Mouse (Mus musculus) CH12.LX (cell line): ENCODE data around the gene Pak2. TPM values are rescaled to one million over a fixed set of nuclear protein-coding genes. Genes with fewer than 3 reads are reported as not detected.
A peak's percentile ranks its signal among the peaks of the same experiment; 100 is the strongest.

Experiments used
- DNase-seq: peaks from one replicate; pipeline ENCODE4 v3.0.0-alpha.2; 2013; ENCODE audit errors: extremely low read depth
- H3K27ac ChIP-seq: 2 replicates; pipeline ENCODE4 v1.5.1; 2012; ENCODE audit warnings: low read depth, mild to moderate bottlenecking, control low read depth, moderate library complexity; ENCODE audit not compliant: insufficient read depth
- H3K27me3 ChIP-seq: replicated peaks from 2 replicates; pipeline ENCODE3; 2012; ENCODE audit warnings: inconsistent platforms
- H3K36me3 ChIP-seq, 2 experiments: replicated peaks in 1 of 2; 2 replicates each; pipeline versions ENCODE3 to v1.6.1; 2012; ENCODE audit warnings: inconsistent platforms in 1 of 2, low read length in 1 of 2, mild to moderate bottlenecking in 1 of 2, mixed read lengths in 1 of 2, moderate library complexity in 1 of 2; ENCODE audit not compliant: control insufficient read depth in 1 of 2, insufficient read depth in 1 of 2
- H3K4me1 ChIP-seq, 2 experiments: 2 replicates each; pipeline ENCODE4 v1.6.1; 2012; ENCODE audit warnings: inconsistent platforms in 1 of 2, moderate library complexity in 1 of 2; ENCODE audit not compliant: insufficient read depth in 2 of 2, control insufficient read depth in 1 of 2
- H3K4me2 ChIP-seq: 2 replicates; pipeline ENCODE4 v1.6.1; 2012; ENCODE audit warnings: low read depth, mild to moderate bottlenecking, control low read depth; ENCODE audit not compliant: poor library complexity, insufficient read depth, severe bottlenecking
- H3K4me3 ChIP-seq, 3 experiments: fragments of 150-350 bp in 1 of 3; sonication (generic) in 1 of 3; replicated peaks in 1 of 3; 2 replicates each; pipeline versions ENCODE3 to v1.5.1; 2011 to 2012; ENCODE audit warnings: low read depth in 2 of 3, low read length in 2 of 3, mild to moderate bottlenecking in 2 of 3, moderate library complexity in 2 of 3, control low read depth in 1 of 3, improper control_type of control experiment in 1 of 3, inconsistent platforms in 1 of 3, mixed read lengths in 1 of 3; ENCODE audit not compliant: poor library complexity in 1 of 3
- H3K79me2 ChIP-seq: replicated peaks from 2 replicates; pipeline ENCODE4 v1.6.1; 2012; ENCODE audit warnings: mild to moderate bottlenecking, moderate library complexity; ENCODE audit not compliant: control insufficient read depth, poor library complexity, insufficient read depth, severe bottlenecking; ENCODE audit errors: extremely low read depth
- H3K9ac ChIP-seq: 2 replicates; pipeline ENCODE4 v1.6.1; 2012; ENCODE audit warnings: low read depth, mild to moderate bottlenecking, control low read depth, moderate library complexity; ENCODE audit not compliant: insufficient read depth
- H3K9me3 ChIP-seq: replicated peaks from 2 replicates; pipeline ENCODE3; 2012; ENCODE audit warnings: low read length, inconsistent platforms, mixed read lengths
- CHD2 ChIP-seq: IDR thresholded peaks from 2 replicates; pipeline ENCODE4 v1.6.1; 2011; ENCODE audit warnings: low read length, improper control_type of control experiment
- CTCF ChIP-seq, 2 experiments: IDR thresholded peaks in 1 of 2; conservative IDR thresholded peaks in 1 of 2; 2 replicates each; pipeline ENCODE4 v1.5.1; 2011 to 2012; ENCODE audit warnings: low read depth in 2 of 2, low read length in 2 of 2, improper control_type of control experiment in 1 of 2, inconsistent platforms in 1 of 2, mild to moderate bottlenecking in 1 of 2, moderate library complexity in 1 of 2
- ELF1 ChIP-seq: IDR thresholded peaks from 2 replicates; pipeline ENCODE4 v1.6.1; 2014; ENCODE audit warnings: low read depth, mild to moderate bottlenecking, inconsistent platforms, low read length, improper control_type of control experiment
- EP300 ChIP-seq: IDR thresholded peaks from 2 replicates; pipeline ENCODE4 v1.6.1; 2011; ENCODE audit warnings: low read length, improper control_type of control experiment
- ETS1 ChIP-seq: conservative IDR thresholded peaks from 2 replicates; pipeline ENCODE4 v1.6.1; 2012; ENCODE audit warnings: low read depth, mild to moderate bottlenecking, inconsistent platforms, low read length, improper control_type of control experiment, moderate library complexity
- JUN ChIP-seq: IDR thresholded peaks from 2 replicates; pipeline ENCODE4 v1.6.1; 2011; ENCODE audit warnings: low read depth, mild to moderate bottlenecking, low read length, improper control_type of control experiment, moderate library complexity; ENCODE audit not compliant: insufficient read depth
- MAFK ChIP-seq: IDR thresholded peaks from 2 replicates; pipeline ENCODE4 v1.6.1; 2011; ENCODE audit warnings: low read length, improper control_type of control experiment; ENCODE audit not compliant: insufficient replicate concordance
- MAX ChIP-seq: IDR thresholded peaks from 2 replicates; pipeline ENCODE4 v1.6.1; 2011; ENCODE audit warnings: low read length, improper control_type of control experiment
- MEF2A ChIP-seq: IDR thresholded peaks from 2 replicates; pipeline ENCODE4 v1.6.1; 2014; ENCODE audit warnings: low read depth, mild to moderate bottlenecking, inconsistent platforms, low read length, improper control_type of control experiment, borderline replicate concordance
- NELFE ChIP-seq: IDR thresholded peaks from 2 replicates; pipeline ENCODE4 v1.6.1; 2011; ENCODE audit warnings: low read depth, low read length, improper control_type of control experiment
- RAD21 ChIP-seq: IDR thresholded peaks from 2 replicates; pipeline ENCODE4 v1.6.1; 2011; ENCODE audit warnings: low read depth, mild to moderate bottlenecking, low read length, improper control_type of control experiment, moderate library complexity
- RCOR1 ChIP-seq: conservative IDR thresholded peaks from 2 replicates; pipeline ENCODE4 v1.6.1; 2012; ENCODE audit warnings: low read depth, mild to moderate bottlenecking, inconsistent platforms, low read length, improper control_type of control experiment
- SMC3 ChIP-seq: IDR thresholded peaks from 2 replicates; pipeline ENCODE4 v1.6.1; 2011; ENCODE audit warnings: low read depth, low read length, improper control_type of control experiment
- TBP ChIP-seq: conservative IDR thresholded peaks from 2 replicates; pipeline ENCODE4 v1.6.1; 2011; ENCODE audit warnings: low read depth, low read length, improper control_type of control experiment
- TCF12 ChIP-seq: IDR thresholded peaks from 2 replicates; pipeline ENCODE4 v1.6.1; 2014; ENCODE audit warnings: low read depth, mild to moderate bottlenecking, inconsistent platforms, low read length, improper control_type of control experiment
- UBTF ChIP-seq: IDR thresholded peaks from 2 replicates; pipeline ENCODE4 v1.6.1; 2012; ENCODE audit warnings: low read depth, mild to moderate bottlenecking, inconsistent platforms, low read length, improper control_type of control experiment, moderate library complexity
- USF1 ChIP-seq: IDR thresholded peaks from 2 replicates; pipeline ENCODE4 v1.6.1; 2014; ENCODE audit warnings: low read depth, mild to moderate bottlenecking, inconsistent platforms, low read length, improper control_type of control experiment
- USF2 ChIP-seq: conservative IDR thresholded peaks from 2 replicates; pipeline ENCODE4 v1.6.1; 2011; ENCODE audit warnings: low read depth, low read length, improper control_type of control experiment
- ZC3H11A ChIP-seq: IDR thresholded peaks from 2 replicates; pipeline ENCODE4 v1.6.1; 2012; ENCODE audit warnings: low read depth, mild to moderate bottlenecking, inconsistent platforms, low read length, improper control_type of control experiment
- dilution Hi-C: fragments of 300-500 bp; cut with MboI; formaldehyde crosslinking; loops from 2 replicates; pipeline ENCODE4 v1.14.3; 2020; ENCODE audit warnings: low sequenced_read_pairs; ENCODE audit not compliant: extremely low pct_unique_long_range_greater_than_20kb, extremely low pct_ligation_motif_present
- in situ Hi-C: fragments of 300-500 bp; cut with MboI; formaldehyde crosslinking; loops from 3 replicates; pipeline ENCODE4 v1.14.3; 2019; ENCODE audit warnings: low sequenced_read_pairs, low pct_ligation_motif_present, low pct_unique_long_range_greater_than_20kb, mixed read lengths
- polyA plus RNA-seq: library from polyadenylated mRNA; unstranded; fragments of >175 nt; gene quantifications from 2 replicates; pipeline ENCODE4 v1.2.1, GENCODE M21; 2012; ENCODE audit warnings: low read depth; ENCODE audit not compliant: insufficient read length
- total RNA-seq, 2 experiments: library from RNA; depleted of rRNA; stranded (reverse); fragments of 300-350 nt in 1 of 2; fragments of >200 nt in 1 of 2; gene quantifications; 2 replicates each; pipeline ENCODE4 v1.2.3; 2012 to 2014

Pak2 gene
- total and polyA plus RNA-seq, 3 experiments: 37.2 to 79.7 (median 73.1) TPM

DNA sequence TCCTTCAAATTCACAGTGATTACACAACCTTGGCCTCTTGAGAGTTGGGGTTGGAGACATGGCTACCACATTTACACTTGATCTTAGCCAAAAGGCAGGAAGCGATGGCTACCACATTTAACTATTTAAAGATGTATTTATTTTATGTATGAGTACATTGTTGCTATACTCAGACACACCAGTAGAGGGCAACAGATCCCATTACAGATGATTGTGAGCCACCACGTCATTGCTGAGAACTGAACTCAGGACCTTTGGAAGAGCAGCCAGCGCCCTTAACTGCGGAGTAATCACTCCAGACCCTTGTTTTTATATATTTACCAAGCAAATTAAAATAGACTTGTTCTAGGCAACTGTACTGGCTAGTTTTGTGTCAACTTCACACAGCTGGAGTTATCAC, 36.8 kb downstream of the Pak2 start:
- H3K27ac ChIP-seq: no peak overlapping the region
- in situ Hi-C loops: no loop called here
- H3K4me1 ChIP-seq: no peaks in the 10 kb centered on the region
- H3K4me2 ChIP-seq: no peak overlapping the region
- H3K36me3 ChIP-seq: peaks cover 53 to 85% of the 10 kb centered on the region in 2 experiments
- no peaks in the 10 kb centered on the region for H3K27me3 ChIP-seq
- H3K9ac ChIP-seq: no peak overlapping the region
- peak; percentile 7; the same call in 1 of the 2 replicates for TF ChIP-seq SMC3
- peak; percentile 34 for TF ChIP-seq RAD21
- TF ChIP-seq UBTF: no peak
- peak; percentile 60 to 67 for TF ChIP-seq CTCF (conservative IDR thresholded peaks at IDR 0.05 in 1 of 2, IDR thresholded peaks at IDR 0.05 in 1 of 2; ENCODE audit: low read depth in 2 of 2, low read length in 2 of 2)
- DNase-seq: no peak
- no peak overlapping the region for H3K4me3 ChIP-seq
- no peaks in the 10 kb centered on the region for H3K9me3 ChIP-seq
- no peaks in the 10 kb centered on the region for H3K79me2 ChIP-seq
- dilution Hi-C loops: no loop called here

DNA sequence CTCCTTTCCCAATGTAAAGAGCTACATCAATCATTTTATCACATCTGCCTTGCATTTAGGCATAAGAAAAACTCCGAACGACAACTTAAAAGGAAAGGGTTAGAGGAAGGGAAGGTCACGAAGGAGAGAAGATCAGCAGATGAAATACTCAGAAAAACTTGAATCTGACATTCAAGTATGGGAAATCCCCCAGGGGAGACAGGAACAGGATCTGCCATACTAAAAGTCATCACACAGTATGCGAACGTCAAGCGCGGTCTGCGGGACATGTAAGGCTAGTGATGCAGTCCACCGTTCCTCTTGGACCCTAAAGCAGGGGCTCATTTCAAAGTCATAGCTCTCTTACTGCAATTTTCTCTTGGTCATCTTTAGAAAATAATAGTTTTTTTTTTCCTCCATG, 59.5 kb downstream of the Pak2 start:
- no peak for DNase-seq
- in situ Hi-C loops: no loop called here
- H3K9me3 ChIP-seq: no peaks in the 10 kb centered on the region
- H3K4me2 ChIP-seq: no peak overlapping the region
- no peak overlapping the region for H3K4me3 ChIP-seq
- no peaks in the 10 kb centered on the region for H3K79me2 ChIP-seq
- no peak overlapping the region for H3K27ac ChIP-seq
- TF ChIP-seq RCOR1: no peak
- no peak for TF ChIP-seq CHD2
- no peak for TF ChIP-seq NELFE
- no peak for TF ChIP-seq USF1
- TF ChIP-seq ETS1: no peak
- TF ChIP-seq MAFK: no peak
- TF ChIP-seq EP300: no peak
- no peak for TF ChIP-seq TCF12
- no peak for TF ChIP-seq UBTF
- no peak for TF ChIP-seq MAX
- TF ChIP-seq JUN: no peak
- no peak for TF ChIP-seq ELF1
- TF ChIP-seq ZC3H11A: no peak
- no peak for TF ChIP-seq USF2
- no peak for TF ChIP-seq MEF2A
- no peak for TF ChIP-seq TBP
- TF ChIP-seq, all 38 proteins: peak for 0
- Histone ChIP-seq H3K36me3 (peaks cover 56 to 86% of the 10 kb centered on the region in 2 experiments), H3K27me3 (no peaks in the 10 kb centered on the region), H3K4me1 (peaks cover 0 to 10% of the 10 kb centered on the region in 2 experiments; a peak in 2 of 4 replicates), H3K9ac (no peak overlapping the region)
- dilution Hi-C loops: no loop called here
